Mouse (Mus musculus): ENCODE results near the gene Tmem233.

The Tmem233 gene

GRCm38 (mm10) chr5:116083081-116083480, at the start of gene Tmem233:
Gene Tmem233 (minus strand): TSS chr5:116083244.
- DNase-seq (ENCODE audit: low spot score in 2 of 2) = no peak

GRCm38 (mm10) chr5:116123344-116123743, 40.3 kb upstream of the Tmem233 start:
- peak; percentile 67 to 85 for DNase-seq (ENCODE audit: low spot score in 2 of 2)

- peak in 1 of 2 experiments; percentile 72 for DNase-seq (ENCODE audit: low spot score in 2 of 2)
Measured at GRCm38 (mm10) chr5:116116567-116116966, 33.5 kb upstream of the Tmem233 start.

- DNase-seq (ENCODE audit: low spot score in 2 of 2) = no peak
Measured at GRCm38 (mm10) chr5:116116110-116116509, 33.1 kb upstream of the Tmem233 start.

GRCm38 (mm10) chr5:116115071-116115834, 32.2 kb upstream of the Tmem233 start:
- peak in 1 of 2 experiments; percentile 67 for DNase-seq (ENCODE audit: low spot score in 2 of 2)

GRCm38 (mm10) chr5:116108651-116109050, 25.6 kb upstream of the Tmem233 start:
- DNase-seq (ENCODE audit: low spot score in 2 of 2) = no peak

- no peak for DNase-seq (ENCODE audit: low spot score in 2 of 2)
Measured at GRCm38 (mm10) chr5:116084231-116084630, 1.2 kb upstream of the Tmem233 start.

GRCm38 (mm10) chr5:116082241-116082900, 673 bp downstream of the Tmem233 start:
- no peak for DNase-seq (ENCODE audit: low spot score in 2 of 2)

- no peak for DNase-seq (ENCODE audit: low spot score in 2 of 2)
Measured at GRCm38 (mm10) chr5:116081616-116082015, 1.4 kb downstream of the Tmem233 start.

- no peak for DNase-seq (ENCODE audit: low spot score in 2 of 2)
Measured at GRCm38 (mm10) chr5:116080736-116081135, 2.3 kb downstream of the Tmem233 start.

GRCm38 (mm10) chr5:116069618-116070017, 13.4 kb downstream of the Tmem233 start:
- no peak for DNase-seq (ENCODE audit: low spot score in 2 of 2)

- DNase-seq (ENCODE audit: low spot score in 2 of 2) = no peak
Measured at GRCm38 (mm10) chr5:116052826-116053225, 30.2 kb downstream of the Tmem233 start.

GRCm38 (mm10) chr5:116052171-116052570, 30.9 kb downstream of the Tmem233 start:
- no peak for DNase-seq (ENCODE audit: low spot score in 2 of 2)

GRCm38 (mm10) chr5:116049821-116050220, 33.2 kb downstream of the Tmem233 start:
- DNase-seq (ENCODE audit: low spot score in 2 of 2) = no peak

- no peak for DNase-seq (ENCODE audit: low spot score in 2 of 2)
Measured at GRCm38 (mm10) chr5:116048321-116048720, 34.7 kb downstream of the Tmem233 start.

- no peak for DNase-seq (ENCODE audit: low spot score in 2 of 2)
Measured at GRCm38 (mm10) chr5:116046246-116046645, 36.8 kb downstream of the Tmem233 start.

- DNase-seq (ENCODE audit: low spot score in 2 of 2) = no peak
Measured at GRCm38 (mm10) chr5:116045581-116045980, 37.5 kb downstream of the Tmem233 start.

- no peak for DNase-seq (ENCODE audit: low spot score in 2 of 2)
Measured at GRCm38 (mm10) chr5:116042241-116042640, 40.8 kb downstream of the Tmem233 start.

- DNase-seq (ENCODE audit: low spot score in 2 of 2) = no peak
Measured at GRCm38 (mm10) chr5:116039706-116040105, 43.3 kb downstream of the Tmem233 start.

- no peak for DNase-seq (ENCODE audit: low spot score in 2 of 2)
Measured at GRCm38 (mm10) chr5:116037731-116038130, 45.3 kb downstream of the Tmem233 start.

- DNase-seq (ENCODE audit: low spot score in 2 of 2) = no peak
Measured at GRCm38 (mm10) chr5:116036465-116036864, 46.6 kb downstream of the Tmem233 start.

GRCm38 (mm10) chr5:116031190-116031577, 51.9 kb downstream of the Tmem233 start:
- peak; percentile 60 to 70 for DNase-seq (ENCODE audit: low spot score in 2 of 2)

- no peak for DNase-seq (ENCODE audit: low spot score in 2 of 2)
Measured at GRCm38 (mm10) chr5:116030566-116031189, 52.4 kb downstream of the Tmem233 start.

All from cerebellum, postnatal 4 days (tissue).